Comparison of ENCODE assay signal across 10 mouse cellular contexts in the genomic region with DNA sequence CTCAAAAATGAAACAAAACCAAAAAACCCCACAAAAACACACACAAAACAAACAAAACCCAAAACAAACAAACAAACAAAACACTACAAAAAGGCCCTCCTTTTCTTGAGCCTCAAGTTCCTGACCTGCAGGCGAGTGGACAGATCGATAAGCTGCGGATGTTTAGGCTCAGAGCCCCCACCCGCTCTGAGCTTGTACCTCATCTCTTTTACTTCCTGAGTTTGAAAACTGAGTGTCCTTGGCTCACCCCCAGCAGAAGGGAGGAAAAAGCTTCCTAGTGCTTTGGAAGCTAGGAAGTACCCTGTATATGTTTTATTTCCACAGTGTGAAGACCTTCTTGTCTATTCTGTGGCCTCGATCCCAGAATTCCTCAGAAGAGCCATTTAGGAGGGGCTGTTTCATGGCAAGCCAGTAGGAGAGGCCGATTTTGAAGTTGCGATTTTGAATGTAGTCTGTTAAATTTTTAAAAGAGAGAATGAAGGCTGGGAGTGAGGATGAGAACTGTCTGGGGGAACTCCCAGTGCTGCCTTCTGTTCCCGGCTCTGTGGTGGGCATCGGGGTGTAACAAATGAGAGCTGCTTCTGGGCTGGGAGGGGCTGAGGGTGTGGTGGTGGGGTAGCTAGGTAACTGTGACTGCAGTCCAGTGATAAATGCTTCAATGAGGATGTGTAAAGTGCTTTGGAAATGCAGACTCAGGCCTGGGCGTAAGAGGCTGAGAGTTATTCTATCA. TPM values are rescaled to one million over a fixed set of nuclear protein-coding genes. Genes with fewer than 3 reads are reported as not detected.
DNase-seq lines count a peak whose midpoint lies in the region; ATAC-seq and TF ChIP-seq lines count a peak whose summit lies in the region.
"Had no signal": no experiment of that assay in that cellular context is flagged by ENCODE, and none has a peak within 500 bp of the region (broad histone marks: within the 10 kb centered on the region; RNA-seq: fewer than 3 reads in every experiment).

No protein-coding gene starts in this region.

- H3K27ac ChIP-seq in layer of hippocampus, adult 2 months: peak overlapping the region; percentile 95; the same call in 1 of the 2 replicates
- H3K27ac ChIP-seq in lung, embryonic 16.5 days (ENCODE audit: low read length): no peak overlapping the region
- H3K27ac ChIP-seq: forebrain, embryonic 12.5 days had no signal

- no peak for ATAC-seq in erythroblast, adult 5-6 weeks (replicated peaks; ENCODE audit: low FRiP score, poor library complexity, severe bottlenecking)
- ATAC-seq in lung, embryonic 16.5 days (ENCODE audit: low read depth): 0 out of 2 replicates have a peak, but pooled peaks have one; percentile 26

- H3K4me3 ChIP-seq in erythroblast, embryonic 14.5 days (replicated peaks): peak overlapping the region; percentile 12
- peak overlapping the region; percentile 70 for H3K4me3 ChIP-seq in layer of hippocampus, adult 2 months
- H3K4me3 ChIP-seq in lung, embryonic 16.5 days (ENCODE audit: low read length): no peak overlapping the region
- H3K4me3 ChIP-seq: forebrain, embryonic 12.5 days had no signal

- WGBS in lung, embryonic 16.5 days: 53% methylated on average over 10 of the region's 10 CpGs

- TF ChIP-seq CTCF in layer of hippocampus, adult 2 months (conservative IDR thresholded peaks at IDR 0.05): no peak

- H3K9me3 ChIP-seq in erythroblast, embryonic 14.5 days (ENCODE audit: control insufficient read depth, low read length): no peaks in the 10 kb centered on the region
- H3K9me3 ChIP-seq in lung, embryonic 16.5 days (ENCODE audit: control insufficient read depth, low read length): no peaks in the 10 kb centered on the region
- H3K9me3 ChIP-seq: forebrain, embryonic 12.5 days had no signal

- H3K36me3 ChIP-seq in erythroblast, embryonic 14.5 days (ENCODE audit: control insufficient read depth): no peaks in the 10 kb centered on the region
- H3K36me3 ChIP-seq in lung, embryonic 16.5 days (ENCODE audit: control insufficient read depth, insufficient read depth, low read length): no peaks in the 10 kb centered on the region
- H3K36me3 ChIP-seq: forebrain, embryonic 12.5 days had no signal

- H3K4me2 ChIP-seq in lung, embryonic 16.5 days (ENCODE audit: low read depth, low read length): 0 out of 2 replicates have a peak overlapping the region, but pooled peaks have one; percentile 29
- H3K4me2 ChIP-seq: forebrain, embryonic 12.5 days had no signal

- no peak for DNase-seq in layer of hippocampus, adult 2 months (ENCODE audit: low spot score in 2 of 2)
- no peak for DNase-seq in layer of hippocampus, adult 9-11 months
- DNase-seq in c-Kit-negative CD71-positive TER-119-positive erythroid progenitor cells, embryonic 14.5 days (ENCODE audit: low read depth, low spot score): peak; percentile 15
- no peak for DNase-seq in T-cell, adult 2 months (ENCODE audit: low spot score)
- DNase-seq in right cerebral cortex, postnatal 4 days: no peak
- DNase-seq: kidney, adult 9 months had no signal

- H3K27me3 ChIP-seq in erythroblast, embryonic 14.5 days (ENCODE audit: control insufficient read depth): peaks cover 23% of the 10 kb centered on the region
- no peaks in the 10 kb centered on the region; the same call in 1 of the 2 replicates for H3K27me3 ChIP-seq in lung, embryonic 16.5 days (ENCODE audit: control insufficient read depth, insufficient read depth, low read depth, low read length)

- peaks cover 25% of the 10 kb centered on the region for H3K4me1 ChIP-seq in erythroblast, embryonic 14.5 days (ENCODE audit: control insufficient read depth)
- H3K4me1 ChIP-seq in lung, embryonic 16.5 days (replicated peaks; ENCODE audit: control insufficient read depth, insufficient read depth, low read length): peaks cover 8% of the 10 kb centered on the region

- no peak overlapping the region for H3K9ac ChIP-seq in lung, embryonic 16.5 days (ENCODE audit: low read length)
- H3K9ac ChIP-seq: forebrain, embryonic 12.5 days had no signal

RNA-seq across cellular contexts. Expression of a gene that starts 2.0 kb away (rescaled TPM):
- polyA plus RNA-seq in erythroblast, embryonic 14.5 days (2012): 0.02 TPM in 1 of 2 replicates, not detected in the other
- total RNA-seq in erythroblast, adult 5-6 weeks (2015; ENCODE audit: low replicate concordance): 4.8 TPM in 1 of 2 replicates, not detected in the other
- not detected in 2 replicates for total RNA-seq in erythroblast, adult 5-6 weeks (2017; ENCODE audit: low replicate concordance)
- total RNA-seq in layer of hippocampus, adult 2 months (2021): 100 to 1,000 TPM; 381 TPM
- polyA plus RNA-seq in lung, embryonic 16.5 days (2015; fragmentation: Nextera tagmentation; extraction: Ambion mirVana): 3.7 and 6.8 TPM in 2 replicates

Comparison
In these comparisons a context has a peak if more than half of its experiments do, and no peak if none do; other contexts are left out.
1. RNA of a gene that starts 2.0 kb away (total RNA-seq): 381 TPM in layer of hippocampus, adult 2 months; 4.8 TPM in erythroblast, adult 5-6 weeks; every median in the first group is over 10 times any median in the second.